Mouse (Mus musculus): ENCODE measurements around the gene Thoc6.

Thoc6 gene

DNA sequence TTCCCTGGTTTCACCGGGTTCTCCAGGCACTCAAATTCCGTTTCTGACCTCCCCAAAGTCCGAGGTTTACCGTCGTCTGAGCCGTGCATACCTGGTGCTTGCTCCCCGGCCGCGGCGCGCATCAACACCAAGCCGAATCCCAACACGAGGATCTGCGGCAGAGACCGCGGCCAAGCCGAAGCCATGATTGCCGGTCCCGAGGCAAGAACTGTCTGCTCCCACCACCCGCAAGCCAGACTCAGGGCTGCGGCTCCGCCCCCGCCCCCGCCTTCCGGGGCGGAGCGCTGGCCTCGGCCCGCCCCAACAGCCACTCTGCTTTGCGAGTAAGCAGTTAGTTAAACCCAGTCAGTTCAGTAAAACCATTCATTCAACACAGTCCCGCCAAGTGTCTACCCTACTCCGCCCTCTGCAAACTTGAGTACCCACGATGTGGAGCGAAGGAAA lies 3.6 kb upstream of the Thoc6 start, which contains the start of gene Tnfrsf12a:
Tnfrsf12a (minus strand) TSS at position 233 of the 444 bp plus-strand sequence.
- DNase-seq (ENCODE audit: low spot score): peak; percentile 82

DNA sequence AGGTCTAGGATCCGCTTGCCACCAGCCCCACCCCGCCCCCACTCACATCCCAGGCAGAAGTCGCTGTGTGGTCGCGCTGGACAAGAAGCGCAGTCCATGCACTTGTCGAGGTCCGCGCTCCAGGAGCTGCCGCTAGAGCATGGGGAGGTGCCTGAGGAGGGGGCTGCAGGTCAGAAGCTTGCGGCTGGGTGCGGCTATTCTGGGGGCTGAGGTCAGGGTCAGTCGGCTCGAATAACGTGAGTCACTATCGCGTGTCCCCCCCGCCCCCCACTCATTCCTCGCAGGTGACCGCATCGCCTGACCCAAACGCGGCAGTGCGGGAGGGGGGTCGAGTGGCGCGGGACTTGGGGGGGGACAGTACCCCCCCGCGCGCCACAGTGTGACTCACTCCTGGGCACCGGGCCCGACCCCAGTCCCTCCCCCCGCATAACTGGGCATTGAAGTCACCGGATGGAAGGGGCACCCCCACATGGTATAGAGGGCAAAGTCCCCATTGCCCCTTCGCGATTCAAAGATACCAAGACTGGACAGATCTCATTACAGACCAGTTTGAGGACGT lies 2.9 kb upstream of the Thoc6 start:
- peak; percentile 28 for DNase-seq (ENCODE audit: low spot score)

DNA sequence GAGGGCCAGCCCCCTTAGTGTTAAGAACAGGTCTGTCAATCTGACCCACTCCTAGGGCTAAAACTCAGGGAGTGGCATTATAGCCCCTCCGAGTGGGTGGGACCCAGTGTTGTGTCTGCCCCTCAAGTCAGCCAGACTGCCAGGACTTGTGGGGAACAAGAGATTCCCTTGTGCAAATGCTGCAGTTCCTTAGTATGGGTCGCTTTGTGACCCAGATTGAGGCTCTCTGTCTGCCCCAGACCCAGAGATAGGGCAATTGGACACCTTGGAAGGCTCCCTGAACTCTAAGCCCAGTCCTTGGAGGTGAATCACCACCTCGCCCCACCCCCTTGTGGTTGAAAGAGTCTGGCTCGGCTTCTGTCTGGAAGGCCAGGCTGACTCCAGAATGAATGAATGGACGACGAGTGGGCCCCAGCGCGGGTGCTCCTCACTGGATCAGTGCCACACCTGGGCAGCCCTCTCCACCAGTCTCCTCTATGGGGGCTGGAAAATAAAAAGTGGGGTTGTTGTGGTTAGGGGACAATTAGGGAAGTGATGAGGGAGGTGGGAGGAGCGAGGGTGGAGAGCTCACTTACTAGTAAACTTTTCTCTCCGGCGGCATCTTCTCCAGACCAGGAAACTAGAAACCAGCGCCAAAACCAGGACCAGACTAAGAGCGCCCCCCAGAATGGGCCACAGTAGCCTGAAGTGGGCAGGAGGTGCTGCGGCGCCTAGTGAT lies 2.0 kb upstream of the Thoc6 start:
- no peak for DNase-seq (ENCODE audit: low spot score)

DNA sequence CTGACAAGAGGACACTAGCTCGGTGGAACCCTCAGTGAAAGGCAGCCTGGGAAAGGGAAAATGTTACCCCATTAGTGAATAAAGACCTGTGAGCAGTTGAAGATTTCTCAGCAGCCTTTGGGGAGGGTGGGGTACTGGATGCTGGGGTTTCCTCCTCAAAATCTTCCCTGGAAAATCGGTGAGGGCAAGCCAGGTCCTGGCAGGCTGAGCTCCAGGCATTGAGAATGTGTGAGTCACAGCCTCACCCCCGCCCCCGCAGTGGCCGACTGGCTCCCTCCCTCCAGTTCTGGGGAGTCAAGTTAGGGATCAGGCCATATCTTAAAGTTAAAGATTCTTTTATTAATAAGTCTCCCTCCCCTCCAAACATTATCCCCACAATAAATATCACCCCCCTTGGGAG lies 1.4 kb upstream of the Thoc6 start:
- no peak for DNase-seq (ENCODE audit: low spot score)

DNA sequence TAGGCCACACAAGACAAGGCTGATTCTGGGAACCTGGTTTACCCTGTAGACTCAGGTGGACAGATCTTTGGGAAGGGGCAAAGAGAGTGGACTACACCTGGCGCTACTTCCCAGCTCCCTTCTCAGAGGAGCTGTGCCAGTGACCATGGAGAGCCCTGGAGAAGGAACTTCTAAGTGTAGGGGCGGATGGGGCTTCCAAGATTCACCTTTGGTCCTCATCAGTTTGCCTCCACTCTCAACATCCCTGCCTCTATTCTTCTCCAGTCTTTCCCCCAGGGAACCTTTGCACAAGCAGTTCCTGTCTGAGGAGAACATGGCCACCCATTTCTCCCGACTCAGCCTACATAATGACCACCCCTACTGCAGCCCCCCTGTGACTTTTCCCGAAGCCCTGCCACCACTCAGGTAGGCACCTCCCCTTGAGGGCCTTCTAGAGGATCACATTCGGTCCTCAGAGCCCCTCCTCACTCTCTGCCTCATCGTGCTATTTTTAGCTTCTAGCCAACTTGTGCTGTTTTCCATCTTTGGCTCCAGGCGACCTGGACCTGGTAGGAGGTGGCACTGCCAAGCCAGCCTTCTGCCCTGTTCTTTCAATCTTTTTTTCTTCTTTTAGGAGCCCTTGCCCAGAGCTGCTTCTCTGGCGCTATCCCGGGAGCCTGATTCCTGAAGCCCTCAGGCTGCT lies 730 bp upstream of the Thoc6 start:
- no peak for DNase-seq (ENCODE audit: low spot score)

DNA sequence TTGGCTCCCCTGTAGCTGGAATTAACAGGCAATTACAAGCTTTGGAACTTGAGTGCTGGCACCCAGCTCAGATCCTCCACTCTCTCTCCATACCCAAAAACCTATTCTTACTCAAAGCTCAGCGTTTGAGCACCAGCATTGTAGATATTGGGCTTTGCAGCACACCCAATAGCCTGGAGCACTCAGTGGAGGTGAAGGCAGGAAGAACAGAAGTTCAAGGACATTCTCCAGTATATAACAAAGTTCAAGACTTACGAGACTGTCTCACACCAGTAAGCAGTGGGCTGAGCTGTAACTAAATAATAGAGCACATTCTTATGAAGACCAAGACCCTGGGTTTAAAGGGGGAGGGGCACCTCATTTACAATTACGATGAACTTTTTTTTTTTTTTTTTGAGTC lies 921 bp downstream of the Thoc6 start:
- no peak for DNase-seq (ENCODE audit: low spot score)

DNA sequence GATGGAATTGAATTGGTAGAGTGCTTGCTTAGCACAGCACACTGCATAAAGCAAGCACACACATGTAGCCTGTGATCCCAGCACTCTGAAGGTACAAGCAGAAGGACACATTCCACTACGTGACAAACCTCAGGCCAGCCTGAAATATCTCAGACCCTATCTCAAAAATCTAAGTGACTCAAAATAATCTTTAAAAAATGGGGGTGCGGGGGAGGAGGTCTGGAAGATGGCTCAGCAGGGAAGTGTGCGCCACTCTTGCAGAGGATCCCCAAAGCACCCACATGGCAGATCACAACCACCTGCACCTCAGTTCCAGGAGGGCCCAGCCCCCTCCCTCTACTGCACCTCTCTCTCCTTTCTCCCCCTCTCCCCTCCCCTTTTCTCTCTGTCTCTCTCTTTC lies 2.2 kb downstream of the Thoc6 start:
- DNase-seq (ENCODE audit: low spot score): no peak

DNA sequence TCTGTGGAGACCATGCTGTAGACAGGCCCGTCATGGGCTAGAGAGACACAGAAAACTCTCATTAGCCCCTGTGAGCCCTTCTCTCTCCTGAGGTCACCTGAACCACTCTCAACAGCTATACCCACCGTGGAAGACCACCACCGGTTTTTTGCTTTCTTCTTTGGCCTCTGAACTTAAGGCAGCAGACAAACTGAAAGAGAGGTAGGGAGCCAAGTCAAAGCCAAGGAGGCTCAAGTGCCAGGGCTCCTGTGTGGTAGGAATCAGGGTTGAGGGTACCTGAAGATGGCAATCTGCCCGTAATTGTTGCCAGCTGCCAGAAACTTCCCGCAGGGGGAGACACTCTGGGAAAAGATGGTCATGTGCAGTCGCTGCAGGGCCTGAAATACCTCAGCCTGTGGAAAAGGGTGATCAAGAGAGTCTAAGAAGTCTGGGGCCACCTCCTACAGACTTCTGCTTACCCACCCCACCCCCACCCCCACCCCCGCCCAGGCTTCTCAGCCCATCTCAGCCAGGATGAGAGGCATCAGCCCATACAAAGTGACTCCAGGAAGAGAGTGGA lies 3.1 kb downstream of the Thoc6 start:
- no peak for DNase-seq (ENCODE audit: low spot score)

DNA sequence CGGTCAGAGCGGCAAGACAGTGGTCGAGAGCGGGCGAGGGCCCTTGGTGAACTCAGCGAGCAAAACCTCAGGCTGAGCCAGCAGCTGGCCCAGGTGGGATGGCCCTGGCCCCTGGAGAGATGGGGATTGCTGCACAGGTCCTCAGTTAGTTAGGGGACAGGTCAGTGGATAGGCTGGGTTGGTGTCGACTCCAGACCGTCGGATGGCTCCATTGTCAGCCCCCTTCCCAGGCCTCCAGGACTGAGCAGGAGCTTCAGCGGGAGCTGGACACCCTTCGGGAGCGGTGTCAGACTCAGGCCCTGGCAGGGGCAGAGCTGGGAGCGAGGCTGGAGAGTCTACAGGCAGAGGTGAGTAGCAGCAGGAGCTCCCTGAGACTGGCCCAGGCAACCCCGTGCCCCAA lies 8.2 kb downstream of the Thoc6 start:
- no peak for DNase-seq (ENCODE audit: low spot score)

DNA sequence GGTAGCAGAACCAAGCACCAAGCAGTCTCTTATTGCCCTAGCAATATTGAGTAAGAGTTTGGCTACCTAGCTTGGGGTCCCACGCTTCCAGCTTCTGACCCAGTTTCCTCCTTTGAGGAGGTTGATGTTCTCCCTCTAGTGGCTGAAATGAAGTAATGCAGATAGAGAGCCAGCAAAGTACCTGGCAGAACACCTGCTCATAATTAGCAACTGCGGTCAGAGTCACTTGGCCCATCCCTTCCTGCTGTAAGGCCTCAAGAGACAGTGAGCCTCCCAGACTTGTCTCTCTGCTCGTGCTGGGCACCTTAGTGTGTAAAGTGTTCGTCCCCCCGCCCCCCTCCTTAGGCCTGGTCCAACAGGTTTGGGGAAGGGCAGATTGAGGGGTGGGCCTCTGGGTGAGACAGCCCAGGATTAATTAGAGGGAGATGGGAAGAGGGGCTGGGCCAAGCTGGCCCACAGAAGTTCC lies 9.1 kb downstream of the Thoc6 start:
- DNase-seq (ENCODE audit: low spot score): peak; percentile 77

DNA sequence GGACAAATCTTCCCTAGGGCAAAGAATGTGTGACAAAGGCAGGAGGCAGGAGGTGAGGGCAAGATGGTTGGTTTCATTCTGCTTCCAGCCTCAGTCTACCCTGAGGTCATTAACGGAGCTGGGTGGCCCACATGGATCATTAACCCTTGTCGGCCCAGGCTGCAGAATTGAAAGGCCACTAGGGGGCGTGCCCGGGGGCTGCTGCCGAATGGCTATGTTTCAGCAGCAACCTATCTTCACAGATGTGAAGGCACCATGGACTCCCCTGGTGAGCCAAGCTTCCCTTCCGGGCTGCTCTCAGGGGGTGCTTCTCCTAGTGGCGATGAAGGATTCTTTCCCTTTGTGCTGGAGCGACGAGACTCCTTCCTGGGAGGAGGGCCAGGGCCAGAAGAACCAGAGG lies 12.2 kb downstream of the Thoc6 start:
- peak; percentile 51 for DNase-seq (ENCODE audit: low spot score)

DNA sequence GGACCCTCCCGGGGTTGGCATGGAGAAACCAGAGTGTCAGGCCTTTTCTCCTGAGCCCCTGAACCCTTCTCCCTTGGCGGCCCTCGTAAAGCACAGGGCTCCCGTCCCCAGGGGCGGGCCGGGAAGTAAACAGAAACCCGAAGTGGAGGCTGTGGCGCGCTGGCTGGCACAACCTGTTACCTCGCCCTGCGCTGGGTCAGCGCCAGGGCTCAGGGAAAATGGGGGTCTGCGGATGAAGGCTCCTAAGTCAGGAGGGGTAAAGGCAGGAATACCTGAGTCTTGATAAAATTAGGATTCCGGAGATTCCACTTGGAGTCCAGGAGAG lies 12.8 kb downstream of the Thoc6 start:
- no peak for DNase-seq (ENCODE audit: low spot score)

DNA sequence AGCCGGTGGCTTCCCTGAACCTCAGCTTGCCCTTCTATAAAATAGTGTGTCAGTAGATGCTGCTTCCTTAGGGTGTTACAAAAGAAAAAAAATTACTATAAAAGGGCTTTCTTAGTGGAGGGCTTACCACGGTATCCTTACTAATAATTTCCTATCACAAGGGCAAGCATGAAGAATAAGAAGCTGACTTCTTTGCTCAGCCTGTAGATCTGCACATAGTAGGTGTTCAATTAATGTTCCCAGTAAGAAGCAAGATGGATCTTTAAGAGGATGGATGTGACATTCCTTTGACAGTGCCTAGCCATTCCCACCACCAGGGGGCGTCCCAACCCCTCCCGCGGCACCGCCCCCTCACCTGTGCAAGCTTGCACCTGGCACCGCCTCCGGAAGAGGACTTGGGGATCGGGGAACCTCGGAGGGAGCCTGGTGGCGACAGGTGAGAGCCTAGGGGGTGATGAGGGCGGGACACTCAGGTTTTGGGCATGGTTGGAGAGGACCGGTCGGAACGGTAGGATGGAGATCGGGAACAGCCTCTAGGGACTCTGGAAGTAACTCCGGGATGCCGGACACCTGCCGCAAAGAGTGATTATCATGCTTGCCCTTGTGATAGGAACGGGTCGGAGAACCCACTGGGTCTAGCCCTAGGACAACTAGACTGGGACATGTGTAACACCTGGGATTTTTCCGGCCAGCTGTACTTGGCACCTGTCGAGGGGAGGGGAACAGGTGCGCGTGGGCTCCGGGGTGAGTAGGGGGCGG lies 13.4 kb downstream of the Thoc6 start, which contains the start of gene Bicdl2:
Bicdl2 (plus strand) TSS at position 390 of the 759 bp plus-strand sequence.
- DNase-seq (ENCODE audit: low spot score): no peak

DNA sequence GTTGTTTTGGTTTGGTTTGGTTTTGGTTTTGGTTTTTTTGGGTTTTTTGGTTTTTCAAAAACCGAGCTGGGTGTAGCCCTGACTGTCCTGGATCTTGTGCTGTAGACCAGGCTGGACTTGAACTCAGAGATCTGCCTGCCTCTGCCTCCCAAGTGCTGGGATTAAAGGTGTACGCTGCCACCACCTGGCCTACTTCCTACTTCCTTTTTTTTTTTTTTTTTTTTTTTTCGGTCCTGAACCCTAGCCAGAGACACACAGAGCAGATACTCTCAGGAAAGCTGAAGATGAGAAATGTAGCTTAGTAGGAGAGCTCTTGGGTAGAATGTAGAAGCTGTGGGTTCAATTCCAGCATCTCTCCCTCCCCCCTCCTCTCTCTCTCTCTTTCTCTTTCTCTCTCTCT lies 15.2 kb downstream of the Thoc6 start:
- no peak for DNase-seq (ENCODE audit: low spot score)

DNA sequence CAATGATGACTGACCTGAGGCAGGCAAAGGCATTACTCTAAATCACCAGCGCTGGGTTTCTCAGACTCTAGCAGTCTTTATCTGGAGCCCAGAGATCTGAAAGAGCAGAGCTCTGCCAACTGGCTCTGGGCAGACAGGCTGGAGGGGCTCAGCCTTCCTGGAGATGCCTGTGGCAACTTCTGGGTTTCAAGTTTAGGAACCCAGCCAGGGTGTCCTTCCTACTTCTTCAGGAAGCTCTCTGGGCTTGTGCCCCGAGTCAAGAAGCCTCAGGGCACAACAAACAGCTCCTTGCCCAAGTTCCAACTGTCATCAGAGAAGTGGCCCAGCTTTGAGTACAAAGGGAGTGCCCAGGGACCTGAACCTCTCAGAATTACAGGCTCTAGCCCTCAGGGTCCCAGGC lies 19.3 kb downstream of the Thoc6 start:
- no peak for DNase-seq (ENCODE audit: low spot score)

DNA sequence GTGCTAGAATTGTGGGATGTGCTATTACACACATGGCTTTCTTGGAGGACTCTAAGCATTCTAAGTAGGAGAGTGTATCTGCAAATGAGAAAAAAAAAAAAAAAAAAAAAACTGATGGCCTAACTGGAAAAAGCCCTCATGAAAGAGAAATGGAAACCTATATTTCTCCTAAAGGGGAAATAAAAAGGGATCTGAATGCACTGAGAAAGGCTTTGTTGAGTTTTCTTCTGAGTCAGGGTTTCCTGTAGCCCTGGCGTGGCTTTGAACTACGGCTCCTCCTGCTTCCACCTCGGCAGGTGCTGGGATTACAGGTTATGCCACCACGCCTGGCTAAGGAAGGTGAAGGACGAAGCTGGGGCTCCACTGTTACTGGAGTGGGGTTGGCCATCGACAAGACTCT lies 19.7 kb downstream of the Thoc6 start:
- no peak for DNase-seq (ENCODE audit: low spot score)

DNA sequence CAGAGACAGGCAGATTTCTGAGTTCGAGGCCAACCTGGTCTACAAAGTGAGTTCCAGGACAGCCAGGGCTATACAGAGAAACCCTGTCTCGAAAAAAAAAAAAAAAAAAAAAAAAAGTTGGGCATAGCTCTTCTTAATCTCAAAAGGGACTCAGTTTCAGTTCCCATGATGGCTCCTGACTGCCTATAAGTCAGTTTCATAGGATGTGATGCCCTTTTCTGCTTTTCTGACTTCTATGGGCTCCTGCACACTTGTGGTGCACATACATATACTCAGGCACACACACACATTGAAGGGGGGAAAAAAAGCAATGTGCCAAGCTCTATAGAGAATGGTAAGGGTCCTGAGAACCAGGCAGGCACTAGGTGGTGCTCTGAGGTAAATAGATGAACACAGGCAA lies 20.4 kb downstream of the Thoc6 start:
- DNase-seq (ENCODE audit: low spot score): no peak

DNA sequence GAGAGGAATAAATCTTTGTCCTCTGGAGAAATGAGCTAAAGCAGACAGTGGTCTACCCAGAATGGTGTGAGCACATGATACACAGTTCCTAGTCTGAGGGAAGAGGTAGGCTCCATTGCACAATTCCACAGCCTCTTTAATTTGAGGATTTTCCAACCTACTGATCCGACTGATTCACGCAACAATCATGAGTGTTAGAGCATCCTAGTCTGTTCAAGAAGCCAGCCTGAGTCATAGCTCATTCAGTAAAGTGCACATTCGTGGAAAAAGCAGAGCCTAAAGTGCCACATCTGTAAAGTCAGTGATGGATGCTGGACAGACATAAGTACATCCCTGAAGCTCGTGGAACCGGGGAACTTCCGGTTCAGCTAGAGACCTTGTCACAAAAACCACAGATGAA lies 22.3 kb downstream of the Thoc6 start:
- DNase-seq (ENCODE audit: low spot score): no peak

DNA sequence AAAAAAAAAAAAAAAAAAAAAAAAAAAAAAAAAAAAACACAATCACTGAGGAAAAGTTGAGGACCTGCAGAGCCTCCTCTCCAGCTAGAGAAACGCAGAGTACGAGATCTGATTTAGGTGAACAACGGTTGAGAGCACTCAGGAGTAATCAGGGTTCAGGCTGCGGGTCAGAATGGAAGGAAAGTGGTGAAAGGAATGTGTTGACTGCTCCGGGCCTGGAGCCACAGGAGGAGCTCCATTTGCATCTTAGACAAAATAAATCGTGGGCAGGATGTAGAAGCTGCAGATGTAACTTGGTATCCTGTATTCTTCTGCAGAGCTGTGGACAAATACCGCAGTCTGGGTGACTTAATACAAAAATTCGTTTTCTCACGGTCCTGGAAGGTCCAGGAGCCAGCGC lies 27.8 kb downstream of the Thoc6 start:
- no peak for DNase-seq (ENCODE audit: low spot score)

DNA sequence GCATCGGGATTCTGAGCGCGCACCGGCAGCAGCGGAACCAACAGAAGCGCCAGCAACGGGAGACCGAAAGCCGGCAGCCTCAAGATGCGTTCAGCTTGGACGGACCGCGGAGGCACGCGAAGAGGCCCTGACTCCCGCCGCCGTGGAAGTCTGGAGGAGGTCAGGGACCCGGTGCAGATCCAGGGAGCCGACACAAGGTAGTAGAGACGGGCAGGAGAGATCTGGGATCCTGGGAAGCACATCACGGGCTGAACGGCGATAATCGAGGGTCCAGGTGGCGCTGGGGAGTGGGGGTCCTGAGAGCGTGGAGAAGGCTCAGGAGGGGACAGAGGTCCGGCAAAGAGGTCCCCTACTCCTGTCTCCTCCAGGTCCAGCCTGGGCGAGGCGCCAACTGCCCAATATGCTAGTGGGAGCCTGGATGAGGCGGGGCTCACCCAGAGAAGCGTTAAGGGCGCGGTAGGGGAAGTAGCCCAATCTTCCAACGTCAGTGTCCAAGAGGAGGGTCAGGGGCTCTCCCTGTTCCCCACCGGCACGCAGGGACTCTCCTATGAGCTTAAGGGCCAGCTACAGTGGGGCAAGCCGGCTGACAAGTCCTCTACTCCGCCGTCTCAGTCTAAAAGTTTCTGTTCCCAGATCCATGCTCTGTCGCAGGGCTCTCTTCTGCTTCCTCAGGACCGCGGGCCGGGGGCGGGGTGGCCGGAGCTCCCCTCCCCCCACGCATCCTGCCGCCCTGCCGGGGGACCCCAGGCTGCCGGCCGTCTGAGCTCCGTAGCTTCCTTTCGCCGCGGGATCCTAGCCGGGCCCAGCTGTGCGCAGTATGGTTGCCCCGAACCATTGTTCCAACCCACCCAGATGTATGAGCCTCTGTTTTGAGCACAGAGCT lies 28.8 kb downstream of the Thoc6 start, which contains the start of gene Mmp25:
Mmp25 (minus strand) TSS at position 665 of the 883 bp plus-strand sequence.
- peak; percentile 39 for DNase-seq (ENCODE audit: low spot score)

DNA sequence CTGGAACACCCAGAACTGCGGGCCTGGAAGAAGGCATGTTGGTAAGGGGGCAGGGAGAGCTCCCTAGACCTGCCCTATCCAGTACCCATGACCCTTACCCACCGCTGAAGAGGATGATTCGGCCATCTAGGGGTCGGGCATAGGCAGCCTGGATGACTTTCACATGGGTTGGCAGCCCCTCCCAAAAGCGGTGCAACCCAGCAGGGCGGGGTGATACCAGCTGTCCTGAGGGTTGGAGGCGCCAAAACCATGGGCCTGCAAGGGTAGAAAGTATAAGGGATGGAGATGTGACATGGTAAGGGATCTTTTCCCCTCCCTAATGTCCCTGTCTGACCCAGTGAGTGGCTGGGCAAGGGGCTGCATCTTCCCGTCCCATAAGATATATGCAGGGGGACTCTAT lies 42.4 kb downstream of the Thoc6 start:
- DNase-seq (ENCODE audit: low spot score): no peak
